Mouse (Mus musculus) adrenal gland (tissue): Measurements from ENCODE around the gene Olfr235.
"Not testable (repeated sequence)": the region's sequence is repeated elsewhere in the genome, so short reads cannot be mapped to it uniquely, and the experiment has no call there.

Source experiments
- intact Hi-C: fragments of 180-260 bp; cut with DNase I; formaldehyde crosslinking; loops from one replicate; pipeline ENCODE4 v1.15.1; 2025
- long read RNA-seq, 2 experiments: library from polyadenylated mRNA; unstranded; transcript quantifications; one replicate each; pipeline ENCODE4 v2.0.0; 2020; ENCODE audit warnings: borderline replicate concordance in 1 of 2; ENCODE audit not compliant: insufficient replicate concordance in 1 of 2

Olfr235 gene
- long read RNA-seq, experiment 1: 0 reads
- long read RNA-seq, experiment 2: 0 reads

DNA sequence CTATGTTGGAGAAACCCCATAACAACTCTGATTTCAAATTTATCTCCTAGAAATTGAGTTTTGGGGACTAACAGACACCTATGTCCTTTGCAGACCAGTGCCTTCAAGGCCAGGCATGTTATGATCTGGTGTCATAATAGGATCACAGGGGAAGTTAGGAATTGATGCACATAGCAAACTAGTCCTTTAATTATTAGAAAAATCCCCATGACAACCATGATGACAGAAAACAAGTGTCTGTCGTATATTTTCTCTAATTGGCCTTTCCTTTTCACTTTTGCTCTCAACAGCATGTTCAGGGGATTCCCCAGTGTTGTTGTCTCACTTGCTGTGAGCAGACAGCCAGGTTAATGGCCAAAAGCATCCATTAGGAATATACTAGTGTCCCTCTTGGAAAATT is at the start of gene Olfr235:
TSS of gene Olfr235 (plus strand) at position 301 of the 400 bp plus-strand sequence.
- intact Hi-C loops: no loop called here

DNA sequence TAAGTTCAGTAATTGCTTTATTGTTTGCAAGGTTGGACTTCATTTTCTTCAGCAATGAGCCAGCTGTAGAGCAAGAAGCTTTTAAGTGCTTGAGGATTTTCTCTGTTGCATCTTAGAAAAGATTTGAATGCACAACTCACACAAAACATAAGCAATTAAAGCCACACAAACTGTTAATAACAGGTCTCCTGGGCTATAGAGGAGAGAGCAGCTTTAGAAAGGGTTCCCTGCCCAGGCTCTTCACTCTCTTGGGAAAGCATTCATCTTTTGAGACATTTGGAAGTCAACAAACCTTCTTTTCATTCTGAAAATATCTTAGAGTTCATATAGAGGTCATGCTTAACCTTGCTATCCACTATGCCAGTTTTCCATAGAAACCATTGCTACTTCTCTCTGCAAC is 28.3 kb upstream of the Olfr235 start, which contains the start of gene Olfr1432:
TSS of gene Olfr1432 (minus strand) at position 101 of the 400 bp plus-strand sequence.
- intact Hi-C loops: not testable (repeated sequence)

DNA sequence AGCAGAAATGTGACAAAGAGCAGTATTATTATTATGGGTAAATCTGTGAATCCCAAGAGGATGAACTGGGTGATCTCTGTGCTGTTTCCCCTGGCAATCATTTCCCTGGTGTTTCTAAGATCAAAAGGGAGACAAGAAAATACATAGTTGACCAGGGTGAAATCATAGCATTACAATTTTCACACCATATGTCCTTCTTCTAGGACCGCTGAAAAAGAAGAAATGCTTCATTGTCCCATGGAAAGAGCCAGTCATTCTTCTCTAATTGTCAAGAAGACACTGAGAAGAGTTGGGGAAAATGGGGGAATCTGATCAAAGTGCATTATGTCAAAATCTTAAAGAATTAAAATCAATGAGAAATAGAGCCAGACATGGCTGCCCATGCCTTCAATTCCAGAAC is 19.3 kb upstream of the Olfr235 start, which contains the start of gene Olfr262:
TSS of gene Olfr262 (minus strand) at position 101 of the 400 bp plus-strand sequence.
- intact Hi-C loops: no loop called here

GRCm38 (mm10) chr19:12279554-12279953 is 18.7 kb downstream of the Olfr235 start, which contains the start of gene Olfr1434:
Gene Olfr1434 (plus strand): TSS chr19:12279854.
- intact Hi-C loops: no loop called here

GRCm38 (mm10) chr19:12292979-12293378 is 32.1 kb downstream of the Olfr235 start:
- intact Hi-C loops: no loop called here

GRCm38 (mm10) chr19:12299030-12299429 is 38.2 kb downstream of the Olfr235 start, which contains the start of gene Olfr1436:
Gene Olfr1436 (minus strand): TSS chr19:12299130.
- intact Hi-C loops: not testable (repeated sequence)
